Mouse (Mus musculus): ENCODE data around the gene Mr1.
A peak's percentile ranks its signal among the peaks of the same experiment; 100 is the strongest.

Mr1 gene

GRCm38 (mm10) chr1:155134866-155135265, 11.7 kb downstream of the Mr1 start:
- no peak for DNase-seq (ENCODE audit: low spot score in 2 of 2)

DNA sequence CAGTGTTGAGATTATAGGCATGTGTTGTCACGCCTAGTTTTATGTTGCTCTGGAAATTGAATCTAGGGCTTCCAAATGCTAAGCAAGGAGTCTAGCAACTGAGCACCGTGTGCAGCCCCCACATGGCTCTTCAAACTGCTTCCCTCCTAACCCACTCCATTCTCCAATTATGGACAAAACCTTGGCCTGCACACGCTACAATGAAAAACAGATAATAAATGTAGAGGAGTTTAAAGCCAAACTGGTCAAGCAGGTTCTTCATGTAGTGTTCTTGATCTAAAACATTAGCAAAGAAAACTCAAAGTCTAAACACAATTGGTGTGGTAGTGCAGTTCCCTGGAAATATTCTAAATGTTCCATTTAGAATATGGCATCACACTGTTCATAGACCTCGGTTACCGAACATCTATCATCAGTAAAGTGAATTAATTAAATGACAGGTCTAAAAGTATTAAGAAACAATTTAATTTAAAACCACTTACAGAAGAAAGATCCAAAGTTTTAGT, 19.1 kb downstream of the Mr1 start:
- DNase-seq (ENCODE audit: low spot score in 2 of 2), result no peak

DNA sequence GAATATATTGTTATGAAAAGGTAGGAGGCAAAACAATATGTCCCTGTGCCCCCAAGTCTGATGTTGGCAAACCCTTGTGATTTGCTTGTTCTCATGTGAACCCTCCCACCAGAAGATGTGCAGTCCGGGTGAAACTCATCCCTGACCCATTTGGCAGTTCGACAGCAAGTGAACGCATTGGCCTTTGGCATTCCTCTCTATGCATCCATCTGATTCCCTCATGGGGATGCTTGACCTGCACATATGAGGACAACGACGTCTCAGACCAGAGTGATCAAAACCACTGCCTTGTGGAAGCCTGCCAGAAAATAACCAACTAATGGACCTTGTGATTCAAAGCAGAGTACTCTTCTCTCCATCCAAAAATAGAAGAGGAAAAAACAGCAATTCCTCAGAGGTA, 19.9 kb downstream of the Mr1 start:
- no peak for DNase-seq (ENCODE audit: low spot score in 2 of 2)

- DNase-seq (ENCODE audit: low spot score in 2 of 2), result no peak
Observed at GRCm38 (mm10) chr1:155124397-155124796, 22.2 kb downstream of the Mr1 start.

DNA sequence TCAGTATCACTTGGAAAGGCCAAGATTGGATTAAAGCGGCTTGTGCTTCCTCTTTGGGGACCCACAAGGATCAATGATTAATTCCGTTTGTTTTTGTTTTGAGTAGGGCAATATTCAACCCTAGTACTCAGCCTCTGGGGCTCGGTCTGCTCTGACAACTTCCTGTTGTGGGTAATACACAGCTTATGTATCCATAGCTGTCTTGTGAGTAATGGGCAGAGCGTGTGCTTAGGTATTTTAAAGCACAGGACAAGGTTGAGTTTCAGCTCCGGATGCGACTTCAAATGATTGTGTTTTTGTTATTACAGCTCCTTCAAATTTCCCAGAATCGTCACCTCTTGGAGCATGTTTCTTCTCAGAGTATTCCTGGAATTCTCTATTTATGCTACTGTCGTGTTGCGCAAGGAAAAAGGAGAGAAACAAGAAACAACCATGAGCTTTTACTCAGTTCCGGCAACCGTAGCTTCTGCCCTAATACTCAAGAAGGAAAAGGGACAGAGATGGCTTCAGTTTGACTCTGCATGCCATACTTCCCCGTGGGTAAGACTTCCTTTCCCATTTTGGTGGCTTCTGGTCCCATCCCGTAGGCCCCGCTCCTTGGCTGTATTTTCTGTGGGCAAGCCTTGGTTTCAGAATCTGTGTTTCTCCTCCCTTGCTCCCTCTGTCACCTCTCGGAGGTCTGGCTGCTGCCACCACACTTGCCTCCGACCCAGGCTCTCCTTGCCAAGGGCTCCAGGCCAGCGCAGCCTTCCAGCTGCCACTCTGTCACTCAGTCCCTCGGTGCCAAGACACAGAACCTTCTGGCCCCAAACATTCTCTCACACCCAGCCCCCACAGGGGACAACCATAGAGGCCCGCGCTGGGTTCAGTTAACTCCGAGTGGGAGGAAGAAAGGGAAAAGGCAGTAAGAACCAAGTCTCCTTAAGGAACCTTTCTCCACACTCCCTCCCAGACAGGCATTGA, 24.4 kb downstream of the Mr1 start:
- peak in 1 of 2 experiments; percentile 45 for DNase-seq (ENCODE audit: low spot score in 2 of 2)

DNA sequence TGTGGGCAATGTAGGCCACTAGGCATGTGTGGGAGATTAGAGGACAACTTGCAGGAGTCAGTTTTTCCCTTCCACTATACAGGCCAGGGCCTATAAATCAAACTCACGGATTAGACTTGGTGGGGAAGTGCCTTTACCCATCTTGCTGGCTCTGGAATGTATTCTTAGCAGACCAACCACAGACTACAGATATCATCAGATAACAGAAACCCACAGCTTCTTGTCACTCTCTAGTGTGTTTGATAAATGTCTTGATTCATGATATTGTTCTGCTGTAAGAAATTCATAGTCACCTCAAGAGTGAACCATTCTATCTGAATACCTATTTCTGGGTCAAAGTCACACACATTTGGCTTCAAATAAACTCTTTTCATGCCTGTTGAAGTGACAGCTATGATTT, 26.9 kb downstream of the Mr1 start:
- no peak for DNase-seq (ENCODE audit: low spot score in 2 of 2)

GRCm38 (mm10) chr1:155113946-155114345, 32.7 kb downstream of the Mr1 start:
- no peak for DNase-seq (ENCODE audit: low spot score in 2 of 2)

DNA sequence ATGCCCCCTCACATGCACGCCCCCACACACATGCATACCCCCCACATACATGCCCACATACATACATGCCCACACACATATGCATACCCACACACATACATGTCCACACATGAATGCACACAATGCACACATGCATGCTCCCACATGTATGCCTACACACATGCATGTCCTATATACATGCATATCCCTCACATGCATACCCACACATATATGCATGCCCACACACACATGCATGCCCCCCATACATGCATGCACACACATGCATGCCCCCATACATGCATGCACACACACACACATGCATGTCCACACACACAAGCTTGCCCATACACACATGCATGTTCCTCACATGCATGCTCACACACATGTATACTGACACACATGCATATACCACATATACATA, 33.7 kb downstream of the Mr1 start:
- no peak for DNase-seq (ENCODE audit: low spot score in 2 of 2)

DNA sequence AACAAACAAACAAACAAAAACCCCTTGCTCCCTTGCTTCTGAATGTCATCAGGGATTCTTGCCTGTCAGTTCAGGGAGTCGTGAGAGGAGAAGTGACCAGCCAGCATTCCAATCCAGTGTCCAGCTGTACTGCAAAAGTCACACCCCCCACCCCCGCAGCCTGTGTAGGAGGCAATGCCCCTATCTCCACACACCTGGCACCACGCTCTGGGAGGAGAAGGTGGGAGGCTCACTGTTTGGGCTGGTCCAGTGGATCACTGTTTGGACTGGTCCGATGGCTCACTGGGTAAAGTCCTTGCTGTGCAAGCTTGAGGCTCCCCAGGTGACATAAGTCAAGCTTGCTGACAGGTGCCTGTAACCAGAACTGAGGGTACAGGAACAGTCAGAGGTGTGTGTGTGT, 34.5 kb downstream of the Mr1 start:
- no peak for DNase-seq (ENCODE audit: low spot score in 2 of 2)

DNA sequence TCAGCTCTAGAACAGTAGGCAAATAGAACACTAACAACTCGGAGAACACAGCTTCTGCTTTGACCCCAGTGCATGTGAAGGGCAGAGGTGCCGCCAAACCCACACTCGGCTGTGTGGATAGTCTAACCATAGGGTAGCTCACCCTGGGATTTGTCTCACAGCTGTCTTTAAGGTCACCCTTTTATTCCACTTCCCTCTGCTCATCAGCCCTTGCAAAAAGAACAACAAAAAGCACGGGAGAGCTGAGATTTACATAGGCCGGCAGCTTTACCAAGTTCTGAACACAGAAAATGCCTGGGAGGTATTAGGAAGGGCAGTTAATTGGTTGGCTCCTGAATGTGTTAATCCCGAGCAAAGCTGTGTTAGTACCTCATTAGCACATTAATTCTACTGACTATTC, 35.1 kb downstream of the Mr1 start:
- no peak for DNase-seq (ENCODE audit: low spot score in 2 of 2)

DNA sequence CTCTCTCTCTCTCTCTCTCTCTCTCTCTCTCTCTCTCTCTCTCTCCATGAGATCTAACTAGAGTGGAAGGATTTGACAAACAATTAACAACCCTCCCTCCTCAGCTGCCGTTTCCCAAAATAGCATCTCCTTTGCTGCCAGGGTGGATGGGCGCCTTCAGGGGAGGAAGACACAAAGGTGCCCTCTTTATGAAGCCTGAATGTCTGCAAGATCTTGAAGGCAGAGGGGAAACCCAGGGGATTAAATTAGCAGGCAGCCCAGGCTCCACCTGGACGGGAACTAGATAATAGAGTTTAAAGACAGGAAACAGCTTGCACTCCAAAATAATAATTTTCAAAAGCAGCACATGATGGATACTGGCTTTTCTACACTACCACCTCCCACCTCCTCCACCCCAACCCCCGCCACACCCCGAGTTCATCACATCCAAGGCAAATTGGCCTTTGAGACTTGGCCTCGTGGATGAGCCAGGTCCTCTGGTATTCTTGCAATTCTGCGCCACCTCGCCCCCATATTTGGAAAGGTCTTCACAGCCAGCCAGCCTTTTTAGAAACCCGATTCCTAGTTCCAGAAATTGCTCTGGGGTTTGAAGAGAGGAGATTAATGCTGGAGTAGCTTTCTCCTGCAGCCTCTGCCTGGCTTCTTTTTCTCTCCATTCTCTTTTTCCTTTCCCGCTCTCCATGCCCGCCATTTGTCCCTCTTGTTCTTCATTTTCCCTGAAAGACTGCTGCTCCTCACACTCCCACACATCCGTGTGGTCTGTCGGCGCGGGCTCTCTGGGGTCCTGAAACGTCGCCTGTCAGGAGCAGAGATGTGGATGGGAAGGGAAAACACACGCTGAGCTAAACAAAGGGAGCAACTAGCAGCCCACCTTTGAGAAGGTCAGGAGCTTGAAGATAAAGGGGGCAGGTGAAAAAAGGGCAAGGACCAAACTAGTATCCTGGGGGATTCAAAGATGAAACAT, 36.9 kb downstream of the Mr1 start:
- no peak for DNase-seq (ENCODE audit: low spot score in 2 of 2)

DNA sequence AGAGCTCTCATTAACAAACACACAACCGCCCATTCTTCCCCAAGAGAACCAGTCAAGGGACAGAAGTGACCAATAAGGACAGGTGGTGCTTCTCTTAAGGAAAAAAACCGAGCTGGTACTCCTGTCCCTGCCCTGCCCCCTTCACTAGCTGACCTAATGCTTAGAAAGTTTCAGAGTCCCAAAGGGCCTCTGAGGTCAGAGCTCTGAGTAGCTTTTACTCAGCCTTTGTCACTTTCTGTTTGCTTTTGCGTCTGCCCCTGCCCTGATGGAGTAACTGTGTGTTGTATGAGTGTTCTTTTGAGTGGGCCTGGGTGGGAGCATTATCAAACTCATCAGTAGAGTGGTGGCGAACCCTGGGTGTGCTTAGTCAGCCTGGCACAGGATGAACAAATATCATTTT, 38.2 kb downstream of the Mr1 start:
- DNase-seq (ENCODE audit: low spot score in 2 of 2), result no peak

DNA sequence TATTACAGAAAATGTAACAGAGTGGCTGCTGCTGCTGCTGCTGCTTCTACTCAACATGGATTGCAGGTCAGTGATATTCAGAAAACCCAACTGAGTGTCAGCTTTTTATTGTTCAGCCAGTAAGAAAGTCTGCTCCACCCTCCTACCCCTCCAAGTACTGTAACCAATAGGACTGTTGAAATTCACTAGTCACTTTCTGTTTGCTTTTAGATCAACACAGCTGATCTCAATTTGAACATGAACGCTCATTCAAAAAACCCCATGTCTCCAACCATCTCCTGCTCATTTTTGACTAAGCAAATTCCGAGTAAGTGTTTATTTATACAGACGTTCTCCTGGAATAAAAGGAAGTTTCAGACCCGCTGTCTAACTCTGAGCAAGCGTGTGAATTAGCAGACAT, 38.8 kb downstream of the Mr1 start:
- no peak for DNase-seq (ENCODE audit: low spot score in 2 of 2)

GRCm38 (mm10) chr1:155106310-155106709, 40.3 kb downstream of the Mr1 start:
- no peak for DNase-seq (ENCODE audit: low spot score in 2 of 2)

- no peak for DNase-seq (ENCODE audit: low spot score in 2 of 2)
Observed at GRCm38 (mm10) chr1:155103991-155104390, 42.6 kb downstream of the Mr1 start.

- no peak for DNase-seq (ENCODE audit: low spot score in 2 of 2)
Observed at GRCm38 (mm10) chr1:155102631-155103030, 44.0 kb downstream of the Mr1 start.

DNA sequence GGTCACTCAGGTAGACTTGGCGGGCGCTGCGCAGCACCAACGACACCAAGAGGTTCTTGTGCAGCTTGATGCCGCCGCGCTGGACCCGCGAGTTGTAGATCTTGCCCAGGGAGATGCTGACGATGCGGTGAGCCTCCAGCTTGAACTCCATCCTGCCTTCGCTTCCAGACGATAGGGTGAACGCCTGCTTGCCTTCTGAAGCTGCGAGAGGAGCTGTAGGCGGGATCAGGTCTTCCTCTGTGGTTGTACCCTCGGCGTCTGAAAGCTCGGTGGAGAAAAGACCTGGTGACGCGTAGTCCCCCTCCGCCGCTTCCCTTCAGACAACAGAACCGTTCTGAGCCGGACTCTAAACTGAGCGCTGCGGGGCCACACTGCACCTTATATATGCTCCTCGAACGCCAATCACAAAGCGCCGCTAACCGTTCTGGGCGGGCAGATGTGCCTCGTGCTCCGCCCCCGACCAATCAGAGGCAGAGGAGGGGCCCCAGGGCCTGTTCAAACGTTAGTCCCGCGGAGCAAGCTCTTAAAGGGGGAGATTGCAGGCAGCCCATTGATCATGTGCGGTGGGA, 47.2 kb downstream of the Mr1 start, which contains the start of gene Ier5:
Gene Ier5, minus strand, starts transcription at position 357 of the 569 bp plus-strand sequence.
- peak; percentile 93 to 96 for DNase-seq (ENCODE audit: low spot score in 2 of 2)

- DNase-seq (ENCODE audit: low spot score in 2 of 2), result peak; percentile 48 to 56
Observed at GRCm38 (mm10) chr1:155098486-155099279, 47.9 kb downstream of the Mr1 start.

DNA sequence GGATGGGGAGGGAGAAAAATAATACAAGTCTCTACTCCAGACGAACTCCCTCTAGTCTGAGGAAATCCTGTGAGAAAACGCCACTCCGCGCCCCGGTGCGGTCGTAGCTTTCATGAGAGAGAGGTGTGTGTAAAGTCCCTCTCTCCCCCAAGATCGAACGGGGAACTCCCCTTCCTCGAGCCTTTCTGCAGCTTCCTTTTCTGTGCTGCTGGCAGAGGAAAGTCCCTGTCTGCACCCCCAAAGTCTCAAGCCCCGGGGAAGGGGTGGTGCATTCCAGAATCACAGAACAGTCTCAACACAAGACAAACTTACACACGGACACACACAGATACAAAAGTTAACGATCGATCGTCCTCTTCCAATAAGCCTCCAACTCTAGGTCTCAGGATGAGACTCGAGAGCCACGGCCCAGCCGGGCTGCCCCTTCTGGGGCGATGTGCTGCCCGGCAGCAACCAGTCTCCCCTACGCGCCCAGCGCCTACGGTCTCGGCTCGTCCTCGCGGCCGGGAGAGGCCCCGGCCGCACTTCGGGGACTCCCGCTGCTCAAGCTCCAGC, 48.6 kb downstream of the Mr1 start:
- no peak for DNase-seq (ENCODE audit: low spot score in 2 of 2)

DNA sequence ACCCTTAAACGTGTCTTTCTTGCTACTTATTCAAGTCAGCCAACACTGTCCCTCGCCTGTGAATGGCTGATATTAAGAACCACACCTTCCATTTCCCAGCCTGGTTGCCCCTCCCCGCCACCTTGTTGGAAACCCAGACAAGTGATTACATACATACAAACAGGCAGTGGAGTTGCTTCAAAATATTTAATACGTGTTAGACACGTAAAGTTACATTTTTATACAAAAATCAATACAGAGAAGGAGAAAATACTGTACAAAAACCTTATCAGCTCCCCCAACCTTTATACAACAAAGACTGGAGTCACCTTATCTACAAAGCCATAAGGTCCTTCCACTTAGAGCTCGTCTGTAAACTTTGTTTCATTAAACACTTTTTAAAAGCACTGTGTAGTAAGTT, 49.3 kb downstream of the Mr1 start:
- no peak for DNase-seq (ENCODE audit: low spot score in 2 of 2)
